Mouse (Mus musculus): ENCODE measurements around the gene Eif4enif1. TPM values are rescaled to one million over a fixed set of nuclear protein-coding genes. Genes with fewer than 3 reads are reported as not detected.
"Not testable (repeated sequence)": the region's sequence is repeated elsewhere in the genome, so short reads cannot be mapped to it uniquely, and the experiment has no call there.

The Eif4enif1 gene
- polyA plus RNA-seq, 1 experiment: 48.1 TPM

- H3K4me1 ChIP-seq (ENCODE audit: control insufficient read depth, insufficient read depth, low read length); H3K4me3 ChIP-seq (ENCODE audit: insufficient read depth, low read length); H3K27ac ChIP-seq (ENCODE audit: insufficient read depth, low read length): not testable (repeated sequence)
Observed at GRCm38 (mm10) chr11:3172526-3172925, 29.7 kb upstream of the Eif4enif1 start.

- not testable (repeated sequence) for H3K4me1 ChIP-seq (ENCODE audit: control insufficient read depth, insufficient read depth, low read length); H3K4me3 ChIP-seq (ENCODE audit: insufficient read depth, low read length); H3K27ac ChIP-seq (ENCODE audit: insufficient read depth, low read length)
Observed at GRCm38 (mm10) chr11:3173425-3174318, 28.5 kb upstream of the Eif4enif1 start.

GRCm38 (mm10) chr11:3178968-3179725, 23.0 kb upstream of the Eif4enif1 start:
- H3K27ac ChIP-seq (ENCODE audit: insufficient read depth, low read length); H3K4me3 ChIP-seq (ENCODE audit: insufficient read depth, low read length); H3K4me1 ChIP-seq (ENCODE audit: control insufficient read depth, insufficient read depth, low read length): not testable (repeated sequence)

- not testable (repeated sequence) for H3K4me3 ChIP-seq (ENCODE audit: insufficient read depth, low read length); H3K27ac ChIP-seq (ENCODE audit: insufficient read depth, low read length); H3K4me1 ChIP-seq (ENCODE audit: control insufficient read depth, insufficient read depth, low read length)
Observed at GRCm38 (mm10) chr11:3179726-3180092, 22.5 kb upstream of the Eif4enif1 start.

- not testable (repeated sequence) for H3K27ac ChIP-seq (ENCODE audit: insufficient read depth, low read length); H3K4me1 ChIP-seq (ENCODE audit: control insufficient read depth, insufficient read depth, low read length); H3K4me3 ChIP-seq (ENCODE audit: insufficient read depth, low read length)
Observed at GRCm38 (mm10) chr11:3180510-3181160, 21.6 kb upstream of the Eif4enif1 start.

- H3K4me1 ChIP-seq (ENCODE audit: control insufficient read depth, insufficient read depth, low read length); H3K27ac ChIP-seq (ENCODE audit: insufficient read depth, low read length); H3K4me3 ChIP-seq (ENCODE audit: insufficient read depth, low read length): not testable (repeated sequence)
Observed at GRCm38 (mm10) chr11:3181250-3181649, 20.9 kb upstream of the Eif4enif1 start.

- H3K27ac ChIP-seq (ENCODE audit: insufficient read depth, low read length); H3K4me1 ChIP-seq (ENCODE audit: control insufficient read depth, insufficient read depth, low read length): not testable (repeated sequence)
Observed at GRCm38 (mm10) chr11:3181971-3182370, 20.2 kb upstream of the Eif4enif1 start.

GRCm38 (mm10) chr11:3182707-3183106, 19.5 kb upstream of the Eif4enif1 start:
- H3K27ac ChIP-seq (ENCODE audit: insufficient read depth, low read length); H3K4me3 ChIP-seq (ENCODE audit: insufficient read depth, low read length); H3K4me1 ChIP-seq (ENCODE audit: control insufficient read depth, insufficient read depth, low read length): not testable (repeated sequence)

More at GRCm38 (mm10) chr11:3181971-3182370, 20.2 kb upstream of the Eif4enif1 start:
- H3K4me3 ChIP-seq (ENCODE audit: insufficient read depth, low read length): not testable (repeated sequence)

- H3K4me1 ChIP-seq (ENCODE audit: control insufficient read depth, insufficient read depth, low read length): no peaks in the 10 kb centered on the region
- H3K27ac ChIP-seq (ENCODE audit: insufficient read depth, low read length): no peak within 1 kb of the TSS
- TF ChIP-seq CTCF (IDR thresholded peaks at IDR 0.05; ENCODE audit: extremely low read depth, insufficient read depth, low read length) (no peak), POLR2A (IDR thresholded peaks at IDR 0.05; ENCODE audit: extremely low read depth, insufficient read depth, low read length) (no peak)
- H3K4me3 ChIP-seq (ENCODE audit: insufficient read depth, low read length): no peak within 1 kb of the TSS
Observed at GRCm38 (mm10) chr11:3193363-3193762, 8.8 kb upstream of the Eif4enif1 start, which contains the start of gene Sfi1. Gene Sfi1 (minus strand): TSS chr11:3193463.

- H3K4me3 ChIP-seq (ENCODE audit: insufficient read depth, low read length); H3K27ac ChIP-seq (ENCODE audit: insufficient read depth, low read length); H3K4me1 ChIP-seq (ENCODE audit: control insufficient read depth, insufficient read depth, low read length): not testable (repeated sequence)
Observed at GRCm38 (mm10) chr11:3200636-3201035, 1.6 kb upstream of the Eif4enif1 start.

Measured in cortical plate, adult 2 months (tissue).